Mouse (Mus musculus) T-helper 17 cell (primary cell): ENCODE results near the gene Cpb2.

Source experiments
- in situ Hi-C, 2 experiments: fragments of 300-600 bp; cut with MboI, MseI; formaldehyde crosslinking; loops; 1 replicate in 1 of 2; 2 replicates in 1 of 2; pipeline ENCODE4 v1.15.1; 2025; ENCODE audit warnings: high pct_unique_total_duplicates in 2 of 2

The Cpb2 gene

DNA sequence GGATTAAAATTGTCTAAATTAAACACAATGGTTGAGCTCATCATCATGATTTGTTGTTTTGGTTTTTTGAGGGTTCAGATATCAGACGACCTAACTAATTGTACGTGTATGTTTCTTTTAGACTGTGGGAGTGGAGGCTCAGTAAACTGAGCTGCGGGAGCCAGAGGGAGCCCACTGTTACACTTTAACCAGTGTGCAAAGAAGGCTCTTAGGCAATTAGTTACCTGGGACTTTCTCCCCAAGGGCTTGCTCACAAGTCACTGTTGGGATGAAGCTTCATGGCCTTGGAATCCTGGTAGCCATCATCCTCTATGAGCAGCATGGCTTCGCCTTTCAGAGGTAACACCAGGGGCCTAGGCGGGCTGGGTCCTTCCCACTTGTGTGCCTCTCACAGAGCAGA is at the start of gene Cpb2:
TSS of gene Cpb2 (plus strand) at position 201 of the 400 bp plus-strand sequence.
- in situ Hi-C loops: loop anchor here in 1 of 2 experiments (10.0 kb wide), 1 partner anchor 1297 kb away; no protein-coding TSS in a partner anchor

DNA sequence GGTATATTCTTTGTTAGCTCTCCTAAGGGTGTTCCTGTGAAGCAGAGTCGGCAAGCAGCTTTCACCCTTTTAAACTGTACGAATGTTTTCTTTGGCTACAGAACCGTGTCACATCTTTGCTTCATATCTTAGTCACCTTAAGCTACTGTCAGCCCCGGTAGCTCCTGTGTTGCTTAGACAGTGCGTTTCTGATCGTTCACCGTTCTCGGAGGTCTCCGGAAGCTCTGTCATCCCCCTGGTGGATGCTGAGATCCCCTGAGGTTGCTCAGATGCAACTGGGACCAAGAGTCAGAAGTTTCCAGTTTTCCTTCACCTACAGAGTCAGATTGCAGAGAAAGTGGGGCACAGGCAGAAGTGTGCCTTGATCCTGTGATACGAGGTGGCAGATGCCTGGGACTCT is 49.7 kb upstream of the Cpb2 start:
- in situ Hi-C loops: loop anchor here (10.0 kb wide), 2 partner anchors 248 to 1398 kb away; partner anchors contain the start of gene Lrch1 (in 1 of the 2)

DNA sequence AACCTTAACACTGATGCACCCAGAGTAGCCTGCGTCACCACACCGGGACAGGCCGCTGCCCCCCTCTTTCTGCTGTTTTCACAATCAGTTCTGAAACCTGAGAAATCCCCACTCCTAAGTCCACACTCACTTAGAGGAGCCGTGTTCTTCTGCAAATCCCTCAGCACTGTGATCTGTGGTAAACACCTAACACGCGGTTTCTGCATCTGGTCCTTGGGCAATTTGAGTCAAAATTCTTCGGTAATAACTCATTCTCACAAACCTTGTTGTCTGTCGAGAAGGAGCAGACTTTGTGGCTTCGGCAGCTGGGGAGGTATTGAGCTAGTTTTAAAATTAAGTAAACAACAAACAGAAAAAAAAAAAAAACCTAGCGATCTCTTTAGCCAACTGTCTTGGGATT is 49.2 kb upstream of the Cpb2 start:
- in situ Hi-C loops: loop anchor here (10.0 kb wide), 2 partner anchors 248 to 1398 kb away; partner anchors contain the start of gene Lrch1 (in 1 of the 2)

DNA sequence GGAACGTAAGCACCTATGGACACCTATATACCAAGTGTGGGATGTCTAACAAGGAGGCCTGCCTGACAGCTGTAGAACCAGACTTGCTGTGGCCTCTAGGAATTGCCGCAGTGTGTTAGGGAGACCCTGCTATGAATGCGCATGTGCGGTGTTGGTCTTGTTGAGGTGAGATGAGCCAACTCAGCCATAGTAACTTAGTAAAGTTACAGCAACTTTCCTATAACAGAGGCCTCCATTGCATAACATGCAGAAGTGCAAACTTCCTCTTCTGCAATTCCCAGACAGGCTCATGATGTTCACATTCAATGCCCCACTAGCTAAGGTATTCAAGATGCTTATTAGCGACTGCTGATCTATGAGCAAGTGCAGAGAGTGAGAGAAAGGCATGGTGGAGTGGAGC is 46.6 kb upstream of the Cpb2 start:
- in situ Hi-C loops: loop anchor here (5.0 to 10.0 kb wide), 3 partner anchors 133 to 1401 kb away; partner anchors contain the start of gene Lrch1 (in 1 of the 2)

DNA sequence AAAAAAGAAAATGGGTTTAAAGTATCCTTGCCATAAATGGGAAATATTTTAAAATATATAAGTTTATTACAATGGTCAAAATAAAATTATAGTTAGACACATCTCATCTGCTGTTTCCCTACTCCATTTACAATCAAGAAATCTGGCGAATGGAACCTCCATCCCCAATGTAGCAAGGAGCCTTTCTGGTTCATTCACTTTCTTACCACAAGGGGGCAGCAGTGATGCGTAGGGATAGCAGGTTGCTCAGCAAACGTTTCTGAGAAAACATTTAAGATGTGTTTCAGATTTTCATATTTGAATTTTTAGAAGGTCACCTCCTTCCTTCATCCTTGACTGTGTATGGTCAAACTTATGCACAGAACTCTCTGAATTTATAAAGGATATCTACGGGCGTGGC is 45.1 kb upstream of the Cpb2 start:
- in situ Hi-C loops: loop anchor here (5.0 to 10.0 kb wide), 3 partner anchors 135 to 1402 kb away; partner anchors contain the start of gene Lrch1 (in 1 of the 2)

DNA sequence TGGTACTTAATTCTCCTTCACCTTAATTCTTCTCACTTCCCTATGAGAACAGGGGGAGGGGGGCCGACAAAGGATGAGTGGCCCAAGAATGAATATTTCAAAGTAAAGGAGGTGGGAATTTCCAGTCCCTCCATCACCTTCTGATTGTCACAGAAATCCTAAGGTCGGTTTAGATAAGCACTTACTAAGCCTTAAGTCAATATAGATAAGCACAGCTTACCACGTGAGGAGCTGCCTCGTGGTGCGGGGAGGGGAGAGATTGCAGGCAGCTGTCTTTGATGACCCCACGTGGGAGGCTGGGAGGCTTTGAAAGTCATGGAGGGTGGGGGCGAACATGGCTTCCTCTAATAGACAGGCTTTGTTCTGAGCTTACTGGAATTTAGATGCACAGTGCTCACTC is 44.4 kb upstream of the Cpb2 start:
- in situ Hi-C loops: loop anchor here (5.0 to 10.0 kb wide), 3 partner anchors 135 to 1403 kb away; partner anchors contain the start of gene Lrch1 (in 1 of the 2)

DNA sequence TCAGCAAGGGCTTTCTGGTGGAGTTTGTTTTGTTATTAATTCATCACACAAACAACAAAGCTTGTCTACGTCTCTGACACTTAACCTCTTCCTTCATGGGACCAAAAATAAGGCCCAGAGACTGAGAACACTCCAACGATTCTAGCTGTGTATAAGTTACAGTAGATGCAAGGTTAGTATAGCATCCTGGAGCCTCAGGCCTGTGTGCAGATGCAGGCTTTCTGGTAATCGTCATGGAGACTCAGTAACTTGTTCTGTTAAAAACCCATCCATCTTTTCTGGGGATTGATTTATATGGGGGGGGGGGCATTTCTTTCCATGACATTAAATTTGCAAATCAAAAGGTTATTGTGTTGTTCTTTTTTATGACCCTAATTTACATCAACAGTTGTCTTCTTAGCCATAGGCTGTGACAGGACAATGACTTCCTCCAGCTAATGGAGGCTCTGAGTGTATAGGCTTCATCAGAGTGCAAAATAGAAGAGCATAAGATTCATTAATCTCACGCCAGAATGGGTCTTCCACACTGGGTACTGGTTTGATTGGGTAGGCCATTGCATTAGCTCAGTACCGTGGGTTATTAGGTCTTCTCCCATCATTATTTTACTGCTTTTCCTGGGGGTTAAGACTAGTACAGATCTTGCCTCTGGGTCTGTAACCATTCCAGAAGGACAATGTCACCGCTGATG is 36.6 kb upstream of the Cpb2 start:
- in situ Hi-C loops: no loop called here

DNA sequence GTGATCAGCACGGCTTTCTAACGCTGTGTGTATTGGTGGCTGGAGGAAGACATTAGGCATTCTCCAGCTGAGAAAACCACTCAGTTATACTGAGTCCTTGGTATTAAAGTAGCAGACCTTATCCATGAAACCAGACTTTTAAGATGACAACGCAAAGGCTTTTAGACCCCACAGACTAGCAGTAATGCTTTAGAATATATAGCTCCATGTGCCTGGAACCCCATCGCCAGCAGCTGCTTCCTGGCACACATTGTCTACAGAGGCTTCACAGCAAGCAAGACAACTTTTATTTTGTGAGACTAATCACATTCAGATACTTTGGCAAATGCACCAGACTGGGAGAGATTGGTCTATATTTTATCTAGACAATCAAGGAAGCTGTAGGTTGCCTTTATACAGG is 35.8 kb upstream of the Cpb2 start:
- in situ Hi-C loops: no loop called here

DNA sequence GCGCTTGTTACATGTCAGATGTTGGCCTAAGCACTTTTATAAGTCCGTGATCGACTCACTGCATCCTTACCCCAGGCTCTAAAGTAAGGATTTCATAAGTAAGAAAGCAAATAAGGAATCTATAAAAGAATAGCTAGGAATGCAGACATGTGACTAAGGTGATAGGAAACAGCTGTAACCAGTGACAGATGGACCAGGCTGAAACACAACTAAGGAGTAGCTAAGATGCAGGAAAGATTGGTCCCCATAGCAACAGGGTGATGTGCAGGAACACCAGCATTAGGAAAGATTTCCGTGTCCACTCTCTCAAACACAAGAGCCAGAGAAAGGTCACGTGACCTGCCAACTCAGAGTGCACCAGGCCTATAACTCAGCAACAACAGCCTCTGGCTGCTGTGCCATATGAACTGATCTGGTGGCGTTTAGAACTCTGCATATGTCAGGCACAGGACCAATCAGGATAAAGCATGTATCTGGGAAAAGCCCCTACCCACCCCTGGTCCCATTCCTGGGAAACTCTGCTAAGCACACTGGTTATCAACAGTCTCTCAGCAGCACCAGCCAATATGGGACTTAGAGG is 33.4 kb upstream of the Cpb2 start:
- in situ Hi-C loops: no loop called here

DNA sequence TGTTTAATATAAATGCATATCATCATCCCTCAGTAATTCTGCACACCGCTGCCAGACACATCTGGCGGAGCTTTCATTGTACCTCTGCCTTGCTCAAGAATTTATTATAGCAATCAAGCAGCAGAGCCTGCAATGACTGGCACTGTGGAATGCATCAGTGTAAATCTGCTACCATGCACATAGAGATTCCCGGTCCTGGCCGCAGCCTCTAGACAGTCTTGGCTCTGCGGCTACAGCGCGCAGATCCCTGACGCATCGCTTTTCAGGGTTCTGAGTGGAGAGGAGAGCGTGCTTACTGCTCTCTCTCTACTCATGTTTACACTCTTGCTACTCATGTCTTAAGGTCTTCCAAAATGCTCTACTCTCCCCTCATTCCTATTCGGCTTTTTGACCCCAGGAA is 28.3 kb upstream of the Cpb2 start:
- in situ Hi-C loops: no loop called here

DNA sequence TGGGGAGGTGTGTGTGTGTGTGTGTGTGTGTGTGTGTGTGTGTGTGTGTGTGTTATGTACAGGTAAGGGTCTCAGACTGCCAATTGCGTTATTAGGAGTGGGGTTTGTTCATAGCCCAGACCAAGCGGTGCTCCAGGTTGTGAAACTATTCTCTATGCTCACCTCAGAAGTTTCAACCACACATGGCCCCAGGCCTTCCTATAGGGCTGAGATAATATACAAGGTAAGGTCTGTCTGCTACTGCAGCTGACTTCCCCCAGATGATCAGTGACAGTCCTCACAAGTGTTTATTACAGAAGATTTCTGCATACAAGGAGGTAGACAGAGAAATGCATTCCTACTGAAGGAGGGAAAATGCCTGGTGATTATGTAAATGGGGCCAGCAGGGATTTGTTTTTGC is 23.2 kb upstream of the Cpb2 start:
- in situ Hi-C loops: loop anchor here in 1 of 2 experiments (5.0 kb wide), 1 partner anchor 513 kb away; no protein-coding TSS in a partner anchor

DNA sequence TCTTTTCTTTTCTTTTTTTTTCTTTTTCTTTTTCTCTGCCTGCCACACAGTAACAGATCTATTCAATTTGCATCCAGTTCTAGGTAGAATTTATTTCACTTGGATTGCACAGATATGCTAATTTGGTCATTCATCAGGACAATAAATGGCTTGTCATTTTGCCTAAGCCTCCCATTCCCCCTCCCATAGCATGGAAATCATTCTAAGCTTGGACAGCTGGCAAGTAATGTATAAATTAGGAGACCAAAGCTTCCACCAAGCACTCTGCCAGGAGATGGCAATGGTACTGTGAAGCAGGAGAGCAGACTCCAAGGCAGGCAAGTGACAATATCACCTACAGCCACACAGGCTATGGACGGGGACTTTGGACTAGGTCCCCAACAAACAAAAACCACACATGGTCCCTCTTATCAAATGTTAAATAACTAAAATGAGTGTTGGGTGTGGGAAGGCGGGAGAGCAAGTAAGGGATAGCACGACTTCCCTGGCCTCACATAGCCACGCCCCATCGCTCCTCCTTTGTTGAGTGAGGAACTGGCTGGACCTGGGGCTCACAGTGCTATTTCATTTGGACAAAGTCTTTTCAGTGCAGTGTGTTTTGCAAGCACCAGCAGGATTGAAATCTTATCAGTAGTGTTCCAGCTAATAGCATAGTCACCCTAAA is 22.7 kb upstream of the Cpb2 start:
- in situ Hi-C loops: loop anchor here in 1 of 2 experiments (5.0 kb wide), 1 partner anchor 513 kb away; no protein-coding TSS in a partner anchor

DNA sequence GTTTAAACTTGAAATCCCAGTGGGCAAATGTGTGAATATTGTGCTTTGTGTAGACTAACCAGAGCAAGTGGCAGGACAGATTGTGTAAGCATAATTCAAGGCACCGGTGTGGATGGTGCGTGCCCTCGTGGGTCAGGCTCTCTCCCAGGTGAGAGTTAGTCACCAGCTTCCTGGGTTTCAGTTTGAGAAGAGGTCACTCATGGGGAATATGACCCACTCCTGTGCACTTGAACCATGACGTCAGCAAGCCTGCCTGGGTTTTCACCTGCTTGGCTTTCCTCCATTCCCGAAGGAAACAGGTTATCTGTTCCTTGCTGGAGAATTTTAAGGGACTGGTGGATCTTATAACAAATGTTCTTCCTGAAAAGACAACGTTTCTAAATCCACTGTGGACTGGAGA is 19.7 kb upstream of the Cpb2 start:
- in situ Hi-C loops: no loop called here

DNA sequence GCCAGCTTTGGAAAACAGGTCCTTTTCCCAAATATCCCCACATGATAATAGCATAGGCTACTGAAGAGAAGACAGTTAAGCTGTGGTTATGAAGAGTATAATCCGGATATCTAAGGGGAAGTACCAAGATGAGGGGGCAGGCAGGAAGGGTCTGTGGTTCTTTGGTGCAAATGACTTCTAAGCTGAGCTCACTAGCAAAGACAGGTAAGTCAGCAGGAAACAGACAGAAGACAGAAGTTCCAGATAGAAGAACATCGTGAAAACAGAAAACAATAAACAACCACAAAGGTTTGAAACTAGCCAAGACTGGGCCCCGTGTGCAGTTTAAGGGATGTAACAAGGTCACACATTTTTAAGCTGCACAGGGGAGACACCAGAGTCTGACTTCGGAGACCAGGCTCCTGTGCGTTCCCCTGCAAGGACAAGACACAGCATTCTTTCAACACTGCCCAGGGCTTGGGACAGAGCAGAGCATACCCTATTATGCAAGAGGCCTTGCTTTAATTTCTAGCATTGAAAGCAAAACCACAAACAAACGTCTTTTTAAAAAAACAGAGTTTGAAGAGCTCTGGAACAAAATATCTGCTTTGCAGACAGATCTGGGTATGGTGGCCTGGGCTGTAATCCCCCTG is 14.5 kb upstream of the Cpb2 start:
- in situ Hi-C loops: no loop called here

DNA sequence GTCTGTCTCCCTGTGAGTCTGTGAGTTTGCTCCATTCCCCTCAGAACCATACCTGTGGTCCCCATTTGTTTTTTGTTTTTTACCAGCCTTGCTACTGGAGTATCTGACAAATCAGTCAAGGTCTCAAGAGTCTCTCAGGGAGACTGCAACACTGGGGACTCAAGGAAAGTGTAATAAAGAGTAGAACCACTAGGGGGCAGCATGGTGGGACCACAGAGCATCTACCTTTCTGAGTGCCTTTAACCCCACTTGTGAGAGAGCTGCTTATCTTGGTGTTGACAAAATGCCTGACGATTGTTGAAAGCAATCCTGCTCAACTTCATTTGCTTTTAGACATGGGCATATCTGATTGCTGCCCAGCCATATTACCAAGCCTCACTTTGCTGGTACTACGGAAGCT is 12.3 kb upstream of the Cpb2 start:
- in situ Hi-C loops: loop anchor here in 1 of 2 experiments (10.0 kb wide), 1 partner anchor 415 kb away; the partner anchor contains the start of gene Erich6b

DNA sequence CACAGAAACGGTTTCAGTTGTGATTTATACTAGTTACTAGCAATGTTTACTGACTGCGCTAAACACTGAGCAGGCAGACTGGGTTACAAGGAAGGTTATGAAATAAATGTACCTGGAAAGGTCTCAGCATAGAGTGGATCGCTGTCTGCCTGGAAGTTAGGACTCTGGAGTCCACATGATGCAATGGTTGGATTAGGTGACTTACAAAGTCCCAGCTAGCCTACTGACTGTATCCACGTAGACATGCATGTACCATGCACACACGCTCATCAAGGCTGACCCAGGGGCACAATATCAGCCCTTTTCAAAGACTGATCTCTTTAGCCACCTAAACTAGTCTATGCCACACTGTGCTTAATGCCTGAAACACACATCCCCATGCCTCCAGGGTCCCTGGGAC is 9.0 kb upstream of the Cpb2 start:
- in situ Hi-C loops: loop anchor here in 1 of 2 experiments (10.0 kb wide), 1 partner anchor 412 kb away; the partner anchor contains the start of gene Erich6b

DNA sequence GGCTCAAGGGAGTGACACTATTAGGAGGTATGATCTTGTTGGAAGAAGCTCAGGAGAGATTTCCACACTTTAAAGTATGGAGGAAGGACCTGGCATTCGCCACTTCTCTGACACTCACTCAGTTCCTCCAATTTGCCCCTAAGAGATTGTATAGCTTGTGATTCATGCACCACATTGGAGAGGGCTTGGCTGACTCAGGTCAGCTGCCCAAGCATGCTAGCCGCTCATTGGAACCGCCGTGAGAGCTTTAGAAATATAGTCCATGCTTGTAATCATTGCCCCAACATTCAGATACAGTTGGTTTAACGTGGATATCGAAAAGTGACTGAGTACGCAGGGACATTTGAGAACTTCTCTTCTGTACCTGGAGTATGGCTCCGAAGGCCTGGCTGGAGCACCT is 6.5 kb upstream of the Cpb2 start:
- in situ Hi-C loops: loop anchor here in 1 of 2 experiments (10.0 kb wide), 1 partner anchor 409 kb away; the partner anchor contains the start of gene Erich6b

DNA sequence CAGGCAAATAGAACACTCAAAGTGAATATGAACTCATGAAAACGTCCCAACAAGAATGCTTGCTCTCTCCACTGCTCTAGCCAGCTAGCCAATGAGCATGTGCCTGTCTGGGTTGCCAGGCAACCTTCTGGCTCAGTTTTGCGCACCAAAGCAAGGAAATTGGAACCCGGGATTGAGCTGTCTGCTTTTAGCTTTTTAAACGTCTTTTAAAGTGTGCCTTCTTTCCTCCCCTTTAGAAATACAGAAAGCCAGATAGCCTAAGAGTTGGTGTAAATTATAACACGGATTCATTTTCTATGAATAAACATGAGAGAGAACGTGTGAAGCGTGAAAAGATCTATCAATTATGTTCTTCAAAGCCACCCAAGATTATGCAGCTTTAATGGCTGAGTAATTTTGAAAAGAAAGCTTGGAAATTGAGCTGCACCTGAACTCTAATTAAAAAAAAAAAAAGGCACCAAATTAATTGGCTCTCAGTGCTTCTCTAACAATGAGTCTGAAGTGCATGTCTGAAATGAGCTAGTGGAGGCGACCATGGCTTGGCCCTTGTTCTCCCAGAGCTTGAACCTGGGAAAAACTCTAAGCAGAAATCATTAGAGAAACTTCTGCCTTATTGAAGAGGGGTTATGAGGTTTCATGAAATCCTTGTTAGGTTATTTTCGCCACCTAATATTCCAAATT is 6.0 kb upstream of the Cpb2 start:
- in situ Hi-C loops: loop anchor here in 1 of 2 experiments (10.0 kb wide), 1 partner anchor 409 kb away; the partner anchor contains the start of gene Erich6b

DNA sequence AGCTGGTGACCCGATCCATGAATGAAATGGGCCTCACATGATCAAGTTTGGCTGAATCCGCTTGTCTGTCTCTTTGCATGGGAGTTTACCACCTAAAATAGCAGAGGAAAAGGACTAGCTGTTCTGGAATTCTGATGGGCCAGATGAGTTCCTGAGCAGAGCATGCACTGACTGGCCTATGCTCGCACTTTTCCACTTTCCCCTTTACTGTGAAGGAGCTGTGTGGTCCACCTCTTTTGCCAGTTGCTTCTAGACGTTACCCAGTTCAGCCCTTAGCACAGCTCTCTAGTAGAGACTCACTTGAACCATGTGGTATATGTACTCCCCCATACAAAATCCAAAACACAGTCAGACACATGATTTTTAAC is 5.5 kb upstream of the Cpb2 start:
- in situ Hi-C loops: loop anchor here in 1 of 2 experiments (10.0 kb wide), 1 partner anchor 408 kb away; the partner anchor contains the start of gene Erich6b

DNA sequence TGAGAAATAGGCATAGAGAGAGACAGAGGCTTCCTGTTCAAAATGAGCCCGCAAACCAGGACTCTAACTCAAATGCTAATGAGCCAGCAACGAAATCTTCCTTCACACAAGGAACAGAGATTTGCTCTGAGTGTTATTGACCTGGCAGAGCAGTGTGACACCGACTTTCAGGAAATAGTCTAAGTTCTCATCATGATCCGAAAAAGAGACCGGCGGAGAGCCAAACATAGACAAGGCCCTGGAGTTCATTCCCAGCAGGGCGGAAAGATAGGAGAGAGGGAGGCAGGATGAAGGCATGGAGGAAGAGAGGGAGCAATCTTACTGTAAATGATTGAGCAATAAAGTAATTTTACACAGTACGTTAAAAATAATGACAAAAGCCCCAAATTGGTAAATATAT is 5.0 kb upstream of the Cpb2 start:
- in situ Hi-C loops: loop anchor here in 1 of 2 experiments (10.0 kb wide), 1 partner anchor 408 kb away; the partner anchor contains the start of gene Erich6b
